Mouse (Mus musculus) A20 (cell line): ENCODE measurements at regions not wholly inside any gene's neighbourhood (a gene's known extent, or its start where the extent isn't known, plus 50 kb on each side); places are given as distances from the start of the nearest gene placed in this dataset.

Source experiments
- DNase-seq: peaks from one replicate; pipeline ENCODE4 v3.0.0-alpha.2; 2011; ENCODE audit warnings: low read depth, low spot score

DNA sequence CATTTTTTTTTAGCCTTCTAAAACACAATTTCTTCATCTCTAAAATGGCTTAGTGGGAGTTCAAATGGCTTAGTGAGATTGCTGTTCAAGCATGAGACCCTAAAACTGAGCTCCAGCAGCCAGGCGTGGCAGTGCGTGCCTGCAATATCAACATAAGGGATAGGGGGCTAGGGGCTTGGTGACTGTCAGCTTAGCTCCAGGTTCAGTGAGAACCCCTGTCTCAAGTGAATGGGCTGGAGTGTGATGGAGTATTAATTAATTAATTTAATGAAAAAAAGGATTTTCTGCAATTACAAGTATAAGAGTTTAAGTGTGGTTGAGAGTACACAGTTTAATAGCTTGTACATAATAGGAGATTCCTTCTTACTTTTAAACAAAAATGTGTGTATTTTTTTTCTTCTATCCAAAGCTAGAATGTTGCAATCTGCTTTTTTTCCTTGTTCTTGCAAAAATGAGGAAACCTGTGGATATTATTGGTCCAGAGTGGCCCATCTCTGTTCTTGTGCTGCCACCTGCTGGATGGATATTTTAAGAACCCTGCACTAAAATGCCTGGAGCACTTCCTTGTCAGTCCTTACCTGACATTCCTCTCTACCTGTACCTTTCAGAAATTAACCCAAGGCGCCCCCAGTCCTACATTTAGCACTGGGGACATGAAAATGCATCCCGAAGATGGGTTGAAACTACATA is 54.0 kb upstream of the Usp47 start:
- DNase-seq = peak; percentile 33

DNA sequence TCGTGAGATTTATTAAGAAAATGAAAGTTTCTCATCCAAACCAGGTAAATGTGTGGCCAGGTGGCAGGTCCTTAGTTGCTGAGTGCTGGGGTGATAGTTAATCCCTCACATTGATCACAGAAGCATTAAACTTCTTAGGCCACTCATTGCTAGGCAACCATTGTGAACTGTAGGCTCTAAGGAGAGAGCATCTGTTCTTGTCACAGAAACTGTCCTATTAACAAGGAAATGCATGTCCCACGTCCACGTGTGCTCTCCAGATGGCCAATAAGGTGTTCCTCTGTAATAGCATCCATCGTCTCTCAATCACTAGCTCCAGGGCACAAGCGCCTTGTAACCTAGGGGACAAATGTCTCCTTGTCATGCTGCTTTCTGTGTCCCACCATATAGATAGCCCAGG is 55.0 kb upstream of the Usp47 start:
- DNase-seq = no peak

DNA sequence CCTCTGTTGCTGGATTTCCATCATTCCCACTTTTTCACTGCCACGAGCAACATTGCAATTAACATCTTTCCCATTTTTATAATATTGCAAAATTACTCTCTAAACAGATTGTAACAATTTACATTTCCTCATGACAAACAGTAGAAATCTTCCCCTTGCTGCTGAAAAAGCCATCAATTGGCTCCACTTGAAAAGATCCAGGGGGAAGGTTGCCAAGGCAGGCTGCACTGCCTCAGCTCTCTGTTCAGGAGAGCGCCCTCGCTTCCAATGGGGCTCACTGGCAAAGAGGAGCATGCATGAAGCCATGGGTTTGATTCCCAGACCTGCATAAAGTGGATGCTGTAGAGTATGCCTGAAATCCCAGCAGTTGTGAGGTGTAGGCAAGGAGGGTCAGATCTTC is 56.6 kb upstream of the Usp47 start:
- DNase-seq = no peak

DNA sequence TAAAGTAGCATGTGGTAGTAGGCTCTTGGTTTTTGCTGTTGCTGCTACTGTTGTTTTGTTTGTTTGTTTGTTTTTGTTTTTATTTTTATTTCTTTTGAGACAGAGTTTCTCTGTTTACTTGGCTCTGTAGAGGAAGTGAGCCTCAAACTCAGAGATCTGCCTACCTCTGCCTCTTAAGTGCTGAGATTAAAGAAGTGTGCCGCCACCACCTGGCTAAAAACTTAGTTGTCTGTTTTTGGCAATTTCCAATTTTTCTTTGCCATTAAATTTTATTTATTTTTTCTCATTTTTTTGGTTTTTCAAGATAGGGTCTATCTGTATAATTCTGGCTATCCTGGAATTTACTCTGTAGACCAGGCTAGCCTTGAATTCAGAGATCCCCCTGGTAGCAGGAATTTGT is 59.3 kb upstream of the Usp47 start:
- peak; percentile 14 for DNase-seq

DNA sequence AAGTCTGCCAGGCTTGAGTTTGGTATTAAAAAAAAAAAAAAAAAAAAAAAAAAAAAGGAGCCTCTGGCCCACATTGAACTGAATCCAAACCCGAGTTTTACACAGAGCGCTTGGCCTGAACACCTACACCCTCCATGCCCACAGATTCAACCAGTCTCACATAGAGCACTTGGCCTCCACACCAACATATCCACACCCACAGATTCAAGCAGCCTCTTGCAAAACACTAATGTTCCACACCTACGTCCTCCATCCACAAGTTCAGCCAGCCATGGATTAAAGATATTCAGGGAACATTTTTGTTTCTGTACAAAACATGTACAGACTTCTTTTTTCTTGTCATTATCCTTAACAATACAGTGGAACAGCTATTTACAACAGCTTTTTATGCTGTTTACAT is 63.3 kb upstream of the Usp47 start:
- no peak for DNase-seq

DNA sequence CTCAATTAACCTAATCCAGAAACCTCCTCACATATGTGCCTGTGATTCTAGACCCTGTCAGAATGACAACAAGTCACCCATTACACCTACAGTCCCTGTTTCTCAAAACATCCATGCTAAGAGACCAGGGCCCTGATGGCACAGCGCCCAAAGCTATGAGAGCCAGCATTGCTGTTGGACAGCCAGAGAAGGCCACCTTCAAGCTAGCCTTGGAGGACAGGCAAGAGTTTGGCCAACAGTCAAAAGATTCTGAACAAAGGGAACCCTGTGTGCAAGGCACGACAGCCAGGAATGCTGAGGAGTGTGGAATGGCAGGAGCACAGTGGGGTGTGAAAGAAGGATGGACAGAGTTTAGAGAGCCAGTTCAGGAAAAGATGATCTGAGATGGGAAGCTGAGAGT is 66.6 kb upstream of the Usp47 start:
- DNase-seq = no peak

DNA sequence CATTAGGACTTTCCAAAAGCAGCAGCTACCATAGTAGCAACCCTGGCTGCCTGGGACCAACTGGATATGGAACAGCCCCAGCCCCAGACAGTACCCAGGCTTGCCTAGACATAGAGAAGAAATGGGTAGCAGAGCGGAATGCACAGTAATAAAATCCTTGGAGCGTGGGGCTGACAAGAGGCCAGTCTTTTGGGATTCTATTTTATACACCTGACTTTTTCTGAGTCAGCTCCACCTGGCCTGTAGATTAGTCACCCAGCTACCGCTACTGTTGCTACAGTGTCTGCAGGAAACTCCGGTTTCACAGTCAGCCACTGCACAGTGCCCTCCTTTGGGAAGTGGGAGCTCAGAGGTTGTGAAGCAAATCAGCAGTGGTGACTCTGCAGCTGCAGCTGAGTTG is 83.7 kb upstream of the Usp47 start:
- no peak for DNase-seq

DNA sequence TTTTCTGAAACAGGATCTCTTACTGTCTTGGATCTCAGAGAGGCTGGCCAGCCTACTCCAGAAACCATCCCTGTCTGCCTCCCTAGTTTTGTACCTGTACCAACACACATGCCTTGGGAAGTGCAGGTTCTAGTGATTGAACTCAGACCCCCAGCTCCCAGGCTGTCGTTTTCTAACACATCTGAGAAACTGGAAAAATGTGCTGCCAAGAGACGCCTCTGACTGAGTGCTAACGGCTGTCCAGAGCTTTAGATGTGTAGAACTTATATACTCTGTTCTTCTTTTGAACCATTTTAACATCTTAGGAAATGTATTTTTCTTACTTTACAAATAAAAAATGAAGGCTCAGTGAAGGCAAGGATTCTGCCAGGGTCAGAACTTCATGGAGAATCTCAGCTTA is 85.8 kb upstream of the Usp47 start:
- no peak for DNase-seq

DNA sequence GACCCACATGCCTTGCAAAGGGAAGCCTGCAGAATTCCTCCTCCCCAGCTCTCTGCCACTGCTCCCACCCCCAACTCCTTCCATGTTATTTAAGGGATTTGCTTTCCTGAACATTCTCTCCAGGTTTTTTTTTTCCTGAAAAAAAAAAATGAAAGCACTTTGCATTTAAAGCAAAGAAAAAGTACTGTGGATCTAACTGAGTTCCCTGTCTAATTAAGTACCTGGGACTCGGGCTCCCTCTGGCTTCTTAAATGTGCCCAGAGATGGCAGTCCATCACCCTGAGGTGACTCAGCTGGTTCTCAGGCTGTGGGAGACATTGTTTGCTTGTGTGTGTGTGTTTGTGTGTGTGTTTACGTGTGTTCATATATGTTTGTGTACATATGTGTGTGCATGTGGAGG is 86.2 kb upstream of the Usp47 start:
- no peak for DNase-seq

DNA sequence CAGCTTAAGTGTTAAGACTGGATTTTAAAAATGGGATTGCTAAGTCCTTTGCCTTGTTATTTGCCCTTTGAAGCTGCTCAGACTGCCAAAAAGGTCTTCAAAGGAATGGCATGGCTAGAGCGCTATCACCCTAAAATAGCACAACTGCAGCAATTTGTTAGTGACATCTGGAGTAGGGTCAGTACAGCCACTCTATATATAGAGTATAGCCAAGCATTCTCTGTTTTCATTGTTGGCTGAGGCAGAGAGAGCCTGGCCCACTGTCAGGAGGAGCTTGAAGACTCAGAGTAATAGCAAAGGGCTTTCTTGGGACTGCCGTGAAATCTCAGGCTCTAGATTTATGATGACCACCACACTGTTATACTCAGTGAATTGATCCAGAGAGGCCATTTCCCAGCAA is 90.6 kb upstream of the Usp47 start:
- DNase-seq = no peak

DNA sequence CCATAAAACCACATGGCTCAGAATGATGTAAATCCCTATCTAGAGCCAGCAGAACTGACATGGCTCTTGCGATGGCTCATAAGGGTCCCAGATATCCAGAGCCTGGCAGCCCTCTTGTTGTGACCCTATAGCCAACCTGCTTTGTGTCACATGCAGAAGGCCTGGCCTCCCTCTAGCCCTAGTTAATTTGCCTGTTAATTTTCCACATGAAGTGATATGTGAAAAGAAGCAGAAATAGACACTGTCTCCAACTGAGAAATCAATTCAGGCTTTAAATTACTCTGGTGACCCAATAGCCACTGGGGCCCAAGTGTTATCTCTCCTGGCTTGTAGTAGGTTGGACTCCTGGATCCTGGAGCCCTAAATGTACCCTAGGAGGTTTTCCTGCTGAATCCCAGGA is 103.3 kb upstream of the Usp47 start:
- DNase-seq = no peak

DNA sequence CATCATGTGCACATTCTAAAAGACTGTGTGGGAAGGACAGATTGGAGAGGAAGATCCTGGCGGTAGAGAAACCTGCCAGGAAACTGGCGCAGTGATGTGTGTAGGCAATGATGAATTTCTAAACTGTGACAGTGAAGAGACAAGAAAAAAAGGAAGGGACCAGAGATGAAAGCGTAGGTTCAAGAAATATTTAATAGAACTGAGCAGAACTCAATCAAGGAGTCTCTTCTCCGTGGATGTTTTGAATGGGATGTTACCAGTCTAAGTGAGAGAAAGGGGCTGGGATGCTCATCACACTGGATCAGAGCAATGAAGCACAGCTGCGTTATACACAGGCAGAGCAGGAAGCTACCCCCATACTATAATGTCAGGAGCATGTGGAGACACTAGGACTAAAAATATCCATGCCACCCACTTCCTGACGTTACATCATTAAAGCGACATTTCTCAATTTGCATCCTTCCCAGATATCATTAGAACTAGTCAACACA is 119.5 kb upstream of the Usp47 start:
- no peak for DNase-seq

DNA sequence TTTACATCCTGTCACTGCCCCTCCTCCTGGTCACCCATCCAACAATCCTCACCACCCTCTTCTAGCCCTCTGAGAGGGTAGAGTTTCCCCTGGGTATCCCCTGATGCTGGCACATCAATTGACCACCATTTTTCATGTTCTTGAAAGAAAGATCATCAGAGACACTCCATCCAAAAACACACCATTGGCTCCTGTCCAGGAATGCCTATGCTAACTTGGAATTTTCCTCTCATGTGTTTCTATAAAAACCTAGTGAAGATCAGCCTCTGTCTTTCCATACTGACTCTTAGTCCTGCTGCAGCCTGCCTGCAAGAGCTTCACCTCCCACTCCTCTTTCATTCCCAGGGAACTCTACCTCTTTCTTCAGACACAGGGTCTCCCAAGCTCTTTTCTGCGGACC is 117.2 kb upstream of the Galnt18 start:
- no peak for DNase-seq

DNA sequence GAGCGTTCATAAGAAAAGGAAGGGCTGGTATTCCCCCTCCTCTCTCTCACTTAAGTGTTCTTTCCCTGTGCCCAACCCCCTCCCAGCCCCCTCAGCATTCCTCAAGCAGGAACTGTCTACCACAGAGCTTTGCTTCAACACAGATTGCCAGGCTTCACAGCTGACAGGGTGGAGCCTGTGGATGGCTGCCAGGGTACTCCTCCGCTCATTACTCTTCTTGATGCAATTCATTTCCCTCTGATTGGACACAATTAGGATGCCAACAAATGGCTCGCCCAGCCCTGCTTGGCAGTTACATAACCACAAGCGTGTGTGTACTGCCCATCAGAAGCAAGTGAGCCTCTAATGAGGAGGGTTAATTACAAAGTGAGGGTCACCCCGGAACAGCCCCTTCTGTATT is 116.5 kb upstream of the Galnt18 start:
- no peak for DNase-seq

DNA sequence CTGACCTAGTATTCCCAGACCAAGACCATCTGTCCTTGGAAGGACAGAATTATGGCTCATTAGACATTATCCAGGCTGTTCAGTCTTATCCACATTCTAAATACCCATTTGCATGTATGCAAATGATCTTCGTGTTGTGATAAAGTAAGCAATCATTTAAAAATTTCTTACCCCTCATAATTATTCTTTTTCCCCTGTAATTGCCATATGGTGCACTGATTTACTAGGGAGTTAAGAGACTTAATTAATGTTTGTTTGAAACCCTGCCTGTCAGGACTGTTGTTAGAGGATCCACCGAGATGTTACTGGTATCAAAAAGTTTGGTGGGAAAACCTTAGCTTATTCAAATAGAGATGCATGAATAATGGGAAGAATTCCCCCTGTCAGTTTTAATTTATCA is 103.2 kb upstream of the Galnt18 start:
- no peak for DNase-seq

DNA sequence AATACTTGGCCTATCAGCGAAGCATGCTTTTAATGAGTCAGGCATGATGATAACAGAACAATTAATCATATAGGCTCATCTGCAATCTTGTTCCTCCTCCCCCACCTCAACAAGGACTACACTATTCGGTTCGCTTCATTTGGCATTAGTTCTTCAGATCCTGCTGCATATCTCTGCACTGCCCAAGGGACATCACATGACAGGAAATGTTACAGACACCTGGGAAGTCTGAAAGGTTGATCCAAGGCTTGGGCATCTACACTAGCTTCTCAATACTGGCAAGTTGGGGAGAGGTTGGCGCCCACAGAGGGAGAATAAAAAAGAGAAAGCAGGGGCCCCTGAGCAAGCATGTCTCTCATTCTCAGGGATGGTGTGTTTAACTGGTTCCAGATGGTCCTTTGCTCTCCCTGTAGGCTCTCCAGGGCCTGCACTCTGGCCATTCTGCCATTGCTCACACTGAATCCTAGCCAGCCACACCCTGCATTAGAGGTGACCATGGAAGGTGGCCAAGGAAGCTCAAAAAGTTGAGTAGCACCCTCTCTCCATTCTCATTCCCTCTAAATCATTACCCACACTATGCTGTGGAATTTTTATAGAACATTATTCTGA is 100.4 kb upstream of the Galnt18 start:
- no peak for DNase-seq

DNA sequence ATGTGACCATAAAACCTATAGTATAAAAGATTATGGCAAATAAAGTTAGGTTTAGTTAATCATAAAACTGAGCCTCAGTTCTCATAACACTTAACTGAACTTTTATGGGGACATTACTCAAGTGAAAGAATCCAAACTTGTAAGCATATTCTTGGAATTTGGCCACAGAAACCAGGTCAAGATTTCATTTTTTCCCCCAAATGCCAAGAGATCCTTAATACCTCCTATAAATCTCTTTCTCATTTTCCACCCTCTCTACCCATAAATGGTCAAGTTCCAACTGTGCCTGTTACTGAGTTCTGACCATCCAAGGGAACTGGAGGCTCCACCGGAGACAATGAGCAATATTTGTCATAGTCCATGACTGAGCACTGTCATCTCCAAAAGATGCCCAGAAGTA is 97.8 kb upstream of the Galnt18 start:
- DNase-seq = no peak

DNA sequence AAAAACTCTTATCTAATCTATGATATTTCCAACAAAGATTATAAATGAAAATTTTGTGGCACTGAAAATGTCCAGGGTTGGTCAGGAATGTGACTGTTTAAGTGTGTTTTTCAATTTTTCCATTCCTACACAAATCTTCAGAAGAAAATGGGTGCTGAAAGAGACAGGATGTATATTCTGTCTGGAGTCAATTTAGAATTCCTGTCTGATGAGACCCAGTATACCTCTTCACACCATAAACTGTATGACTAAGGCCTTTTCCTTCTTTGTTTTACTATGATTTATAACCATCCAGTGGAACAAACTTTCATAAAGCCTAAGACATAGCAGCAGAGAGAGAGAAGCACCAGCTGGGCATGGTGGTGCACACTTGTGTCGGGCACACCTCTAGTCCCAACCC is 96.2 kb upstream of the Galnt18 start:
- DNase-seq = no peak

DNA sequence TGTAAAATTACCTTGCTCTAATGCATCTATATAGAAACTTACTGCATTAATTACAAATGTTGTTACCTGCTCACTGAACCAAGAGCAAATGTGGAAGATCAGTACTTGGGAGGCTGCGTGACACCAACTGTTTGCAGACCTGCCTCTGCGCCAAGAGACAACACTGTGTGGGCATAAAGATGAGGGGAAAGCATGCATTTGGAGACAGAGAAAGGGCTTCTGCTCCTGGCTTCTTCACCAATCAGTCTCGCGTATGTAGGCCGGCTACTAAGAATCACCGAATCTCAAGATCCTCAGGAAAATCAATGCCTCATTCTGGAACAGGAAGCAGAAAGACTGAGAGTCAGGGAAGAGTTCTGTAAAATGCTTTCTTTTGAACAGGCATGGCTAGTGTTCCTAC is 89.6 kb upstream of the Galnt18 start:
- DNase-seq = no peak

DNA sequence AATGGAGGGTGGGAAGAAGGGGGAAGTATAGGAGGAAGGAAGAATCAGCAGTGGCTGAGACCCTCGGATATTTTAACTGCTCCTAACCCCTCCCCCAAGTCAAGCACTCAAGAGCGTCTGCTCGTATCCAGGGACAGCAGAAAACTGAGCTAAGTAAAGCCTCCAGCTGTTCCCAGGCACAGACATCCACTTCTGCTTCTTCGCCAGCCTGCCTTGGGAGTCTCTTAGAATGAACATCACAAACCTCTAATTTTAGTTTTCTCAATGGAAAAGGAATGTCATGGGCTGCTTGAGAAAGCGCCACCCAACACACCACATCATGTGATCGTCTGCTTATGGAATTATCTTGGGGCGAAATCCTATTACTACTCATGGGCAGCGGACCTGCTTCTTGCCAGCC is 83.3 kb upstream of the Galnt18 start:
- no peak for DNase-seq

DNA sequence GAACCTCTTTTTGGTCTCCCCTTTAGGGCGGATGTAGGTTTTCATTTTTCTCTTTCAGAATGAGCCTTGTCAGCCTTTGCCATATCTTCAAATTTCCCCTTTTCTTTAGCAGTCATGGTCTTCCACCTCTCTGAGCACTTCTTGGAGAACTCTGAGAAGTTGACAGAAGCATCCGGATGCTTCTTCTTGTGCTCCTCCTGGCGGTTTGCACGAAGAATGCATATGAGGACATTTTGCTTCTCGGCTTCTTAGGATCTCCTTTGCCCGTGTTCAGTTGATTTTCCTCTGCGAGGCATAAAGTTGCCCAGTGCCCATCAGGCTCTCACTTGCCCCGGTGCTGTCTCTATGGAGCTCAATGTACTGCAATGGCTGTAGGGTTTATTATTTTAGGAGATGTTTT is 78.5 kb upstream of the Galnt18 start:
- DNase-seq = peak; percentile 7

DNA sequence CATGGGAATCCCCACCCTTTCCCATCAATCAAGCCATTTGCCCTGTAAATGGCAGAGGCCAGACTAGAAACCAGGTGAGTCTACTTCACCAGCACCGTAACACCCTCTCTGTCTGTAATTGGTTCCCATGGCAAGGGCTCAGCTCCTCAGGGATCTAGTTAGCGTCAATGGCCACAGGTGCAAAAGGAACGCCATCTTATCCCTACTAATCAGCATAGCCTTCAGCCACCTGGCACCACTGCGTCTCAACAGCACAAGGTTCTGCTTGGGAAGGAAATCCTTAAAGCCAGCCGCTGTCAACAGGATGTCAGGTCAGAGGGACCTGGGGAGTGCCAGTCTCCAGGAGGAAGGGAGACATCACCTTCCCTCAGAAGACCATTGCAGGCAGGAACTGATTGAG is 77.2 kb upstream of the Galnt18 start:
- DNase-seq = no peak

DNA sequence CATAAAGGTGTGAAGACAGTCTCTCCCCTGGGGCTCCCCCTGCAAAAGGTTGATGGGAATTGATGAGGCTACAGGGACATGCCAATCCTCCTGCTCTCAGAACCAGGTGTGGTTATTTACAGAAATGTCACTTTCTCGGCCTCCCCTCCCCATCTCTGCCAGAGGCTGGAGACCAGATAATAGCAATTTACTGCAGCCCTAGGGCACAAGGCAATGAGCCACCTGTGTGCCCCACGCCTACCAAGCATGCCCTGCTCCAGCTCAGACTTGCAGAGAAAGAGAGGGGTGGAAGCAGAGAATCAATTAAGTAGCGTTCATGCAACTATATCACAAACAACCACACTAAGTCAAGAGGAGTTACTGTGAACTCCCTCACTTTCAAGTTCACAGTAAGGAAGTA is 75.5 kb upstream of the Galnt18 start:
- DNase-seq = no peak

DNA sequence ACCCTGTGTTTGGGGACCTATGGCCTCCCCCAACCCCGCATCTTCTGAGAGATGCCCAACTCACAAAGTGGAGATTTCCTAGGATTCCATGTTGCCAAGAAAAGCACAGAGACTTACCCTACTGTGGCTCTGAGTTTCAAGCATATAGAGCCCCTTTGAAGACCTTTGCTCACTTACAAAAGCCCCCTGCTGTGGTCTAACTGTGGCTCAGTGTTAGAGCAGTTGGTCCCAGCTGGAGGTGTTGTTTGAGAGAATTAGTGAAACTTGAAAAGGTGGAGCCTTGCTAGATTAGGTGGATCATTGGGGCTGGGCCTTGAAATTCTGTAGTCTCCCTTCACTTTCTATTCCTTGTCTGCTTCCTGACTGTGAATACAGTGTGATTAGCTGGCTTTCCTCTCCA is 66.6 kb upstream of the Galnt18 start:
- DNase-seq = no peak
